Mouse (Mus musculus): ENCODE measurements around the gene Aplp2.

DNA sequence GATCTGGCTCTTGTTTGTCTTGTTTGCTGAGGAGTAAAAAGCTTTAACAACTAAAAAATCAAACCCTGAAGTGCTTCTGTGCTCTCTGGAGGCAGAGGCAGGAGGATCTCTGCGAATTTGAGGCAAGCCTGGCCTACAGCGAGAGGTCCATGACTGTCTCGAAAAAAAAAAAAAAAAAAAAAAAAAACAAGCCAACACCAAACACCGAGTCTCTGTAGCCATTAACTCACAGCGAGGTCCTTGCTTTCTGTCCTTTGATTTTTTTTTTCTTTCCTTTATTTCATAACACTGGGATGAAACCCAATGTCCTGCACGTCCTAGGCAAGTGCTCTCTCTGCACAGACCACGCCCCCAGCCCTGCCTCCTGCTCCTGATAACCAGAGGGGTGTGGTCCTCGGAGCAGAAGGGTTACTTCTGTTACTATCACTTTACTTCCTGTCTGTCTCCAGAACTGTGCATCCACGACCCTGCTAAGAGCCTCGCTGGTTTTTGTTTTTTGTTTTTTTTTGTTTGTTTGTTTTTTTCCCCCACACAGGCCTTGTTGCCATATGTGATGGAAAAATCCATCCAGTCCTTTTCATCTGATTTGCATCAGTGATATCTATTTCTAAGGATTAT lies 40.7 kb upstream of the Aplp2 start:
- TF ChIP-seq POLR2A (IDR thresholded peaks at IDR 0.05; ENCODE audit: low read depth, low read length) (no peak), CTCF (IDR thresholded peaks at IDR 0.05; ENCODE audit: extremely low read depth, insufficient read depth, insufficient read length, insufficient replicate concordance) (no peak)

All from spleen, adult 2 months (tissue).